Mouse (Mus musculus) adrenal gland, adult (tissue): ENCODE measurements at regions not wholly inside any gene's neighbourhood (a gene's known extent, or its start where the extent isn't known, plus 50 kb on each side); places are given as distances from the start of the nearest gene placed in this dataset.

Experiments
- DNase-seq, 2 experiments: peaks; one replicate each; pipeline ENCODE4 v3.0.0; 2022 to 2023; ENCODE audit warnings: low spot score in 1 of 2; ENCODE audit not compliant: inconsistent age in 2 of 2

- no peak for DNase-seq
Measured at GRCm38 (mm10) chr16:13034136-13034535, 75.3 kb upstream of the Ercc4 start.

DNA sequence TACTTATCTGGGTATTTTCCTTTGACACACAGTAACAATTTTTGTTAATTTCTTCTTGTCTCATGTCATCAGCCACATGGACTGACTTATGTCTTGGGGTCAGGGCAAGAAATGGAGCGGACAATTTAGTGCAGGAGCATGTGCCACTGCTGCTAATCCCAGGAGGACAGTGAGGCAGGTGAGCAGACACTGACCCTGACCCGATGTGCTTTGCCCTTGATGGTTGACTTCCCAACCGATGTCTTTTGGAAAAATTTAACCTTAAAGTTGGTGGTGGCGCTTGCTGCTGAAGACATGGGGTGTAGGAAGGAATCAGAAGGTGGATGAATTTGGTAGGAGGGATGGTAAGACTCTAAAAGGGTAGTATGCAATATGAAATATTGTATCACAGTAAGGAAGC is 72.9 kb upstream of the Ercc4 start:
- no peak for DNase-seq

- peak in 1 of 2 experiments; percentile 31 for DNase-seq
Measured at GRCm38 (mm10) chr16:13040312-13041100, 69.0 kb upstream of the Ercc4 start.

DNA sequence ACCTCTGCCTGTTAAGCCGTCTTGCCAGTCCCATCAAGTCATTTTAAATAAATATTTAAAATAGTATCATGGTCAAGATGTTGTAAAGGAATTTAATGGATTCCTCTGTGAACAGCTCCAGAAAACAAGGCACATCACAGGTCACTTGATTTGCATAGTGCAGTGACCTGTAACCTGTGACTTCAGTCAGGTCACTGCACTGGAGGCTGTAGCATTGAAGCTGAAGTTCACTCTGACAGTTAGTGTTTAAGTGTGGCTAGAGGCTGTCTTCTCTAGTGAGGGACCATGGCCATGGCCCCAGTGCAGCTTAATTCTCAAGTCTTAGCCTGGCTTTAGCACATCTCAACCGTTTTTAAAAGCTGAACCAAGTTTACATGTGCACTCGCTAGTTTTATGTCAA is 68.1 kb upstream of the Ercc4 start:
- DNase-seq = no peak

GRCm38 (mm10) chr16:13045079-13045590 is 64.3 kb upstream of the Ercc4 start:
- peak; percentile 67 to 85 for DNase-seq

- DNase-seq = peak; percentile 49 to 75
Measured at GRCm38 (mm10) chr16:13046366-13047120, 62.9 kb upstream of the Ercc4 start.

DNA sequence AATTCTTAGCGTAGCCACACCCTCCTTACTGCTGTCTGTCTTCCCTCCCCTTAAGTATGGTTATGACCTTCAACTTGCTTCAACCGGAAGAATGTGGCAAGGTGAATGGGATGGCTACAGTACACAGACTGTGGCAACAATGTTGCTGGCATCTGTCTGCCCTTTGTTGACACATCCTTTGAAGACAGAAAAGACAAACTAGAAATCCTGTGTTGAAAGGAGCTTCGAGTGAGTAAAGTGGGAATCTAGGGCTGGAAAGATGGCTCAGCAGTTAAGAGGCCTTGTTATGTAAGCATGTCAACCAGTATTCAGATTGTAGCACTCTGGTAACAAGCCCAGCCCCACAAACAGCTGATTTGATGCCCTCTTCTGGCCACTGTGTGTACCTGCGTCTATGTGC is 60.2 kb upstream of the Ercc4 start:
- no peak for DNase-seq

DNA sequence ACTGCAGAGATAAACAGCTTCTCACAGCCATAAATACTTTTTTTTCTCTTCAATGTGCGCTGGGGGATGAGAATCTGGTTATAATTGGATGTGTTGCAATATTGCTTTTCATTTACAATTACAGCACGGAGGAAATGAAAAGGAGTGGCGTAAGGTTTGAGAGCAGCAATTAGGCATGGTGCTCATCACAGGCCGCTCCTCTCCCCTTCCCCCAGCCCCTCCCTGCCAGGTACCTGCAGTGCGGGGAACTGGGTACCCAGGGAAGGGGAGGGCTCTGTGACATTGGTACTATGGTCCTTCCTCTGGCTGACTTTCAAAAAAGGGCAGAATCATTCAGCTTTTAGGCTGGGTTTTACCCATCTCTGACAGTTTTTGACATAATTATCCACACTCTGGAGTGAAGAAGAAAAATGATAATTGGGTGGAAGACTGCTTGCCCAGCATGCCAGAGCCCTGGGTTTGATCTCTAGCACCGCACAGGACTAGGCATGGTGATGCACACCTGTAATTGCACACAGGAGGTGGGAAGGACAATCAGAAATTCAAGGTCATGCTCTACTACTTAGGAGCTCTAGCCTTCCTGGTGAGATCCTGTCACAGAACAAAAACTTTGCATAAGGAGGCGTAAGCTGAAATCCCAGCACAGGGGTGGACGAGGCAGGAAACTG is 59.1 kb upstream of the Ercc4 start:
- no peak for DNase-seq

GRCm38 (mm10) chr16:13054956-13055355 is 54.5 kb upstream of the Ercc4 start:
- no peak for DNase-seq
